Mouse (Mus musculus) olfactory bulb, adult 2 months (tissue): ENCODE measurements at regions not wholly inside any gene's neighbourhood (a gene's known extent, or its start where the extent isn't known, plus 50 kb on each side); places are given as distances from the start of the nearest gene placed in this dataset.

ENCODE experiments used
- CTCF ChIP-seq: fragments of 200-500 bp; IDR thresholded peaks from 2 replicates; pipeline ENCODE4 v1.5.1; 2012; ENCODE audit warnings: low read depth, mild to moderate bottlenecking, low read length, moderate library complexity; ENCODE audit not compliant: insufficient read depth
- POLR2A ChIP-seq: fragments of 200-500 bp; IDR thresholded peaks from 2 replicates; pipeline ENCODE4 v1.6.1; 2012; ENCODE audit warnings: mild to moderate bottlenecking, low read depth, low read length, moderate library complexity; ENCODE audit not compliant: insufficient read depth

DNA sequence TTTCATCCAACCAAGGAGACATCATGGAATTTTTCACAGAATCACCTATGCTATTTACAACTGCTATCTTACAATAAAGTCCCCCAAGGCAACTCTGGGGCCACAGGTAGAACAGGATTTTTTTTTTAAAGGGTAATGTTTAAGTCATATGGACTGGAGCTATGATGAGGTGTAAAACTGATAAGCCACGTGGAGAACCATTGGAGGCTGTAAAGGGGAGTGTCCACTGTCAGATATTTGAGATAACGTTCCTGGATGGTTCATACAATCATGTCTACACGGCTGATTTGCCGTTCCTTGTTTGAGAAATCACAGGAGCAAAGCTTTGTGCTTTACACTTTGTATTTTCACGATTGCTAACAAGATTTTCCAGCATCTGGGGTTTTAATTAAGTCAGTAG, 241.8 kb upstream of the 4930412O13Rik start:
- TF ChIP-seq CTCF (no peak), POLR2A (no peak)
